Mouse (Mus musculus) embryo, embryonic 9.5 days (tissue): ENCODE results near the gene Tlx3.

Experiments used
- DNase-seq: peaks from one replicate; pipeline ENCODE4 v3.0.0-alpha.2; 2017; ENCODE audit errors: extremely low spot score

Tlx3 gene

DNA sequence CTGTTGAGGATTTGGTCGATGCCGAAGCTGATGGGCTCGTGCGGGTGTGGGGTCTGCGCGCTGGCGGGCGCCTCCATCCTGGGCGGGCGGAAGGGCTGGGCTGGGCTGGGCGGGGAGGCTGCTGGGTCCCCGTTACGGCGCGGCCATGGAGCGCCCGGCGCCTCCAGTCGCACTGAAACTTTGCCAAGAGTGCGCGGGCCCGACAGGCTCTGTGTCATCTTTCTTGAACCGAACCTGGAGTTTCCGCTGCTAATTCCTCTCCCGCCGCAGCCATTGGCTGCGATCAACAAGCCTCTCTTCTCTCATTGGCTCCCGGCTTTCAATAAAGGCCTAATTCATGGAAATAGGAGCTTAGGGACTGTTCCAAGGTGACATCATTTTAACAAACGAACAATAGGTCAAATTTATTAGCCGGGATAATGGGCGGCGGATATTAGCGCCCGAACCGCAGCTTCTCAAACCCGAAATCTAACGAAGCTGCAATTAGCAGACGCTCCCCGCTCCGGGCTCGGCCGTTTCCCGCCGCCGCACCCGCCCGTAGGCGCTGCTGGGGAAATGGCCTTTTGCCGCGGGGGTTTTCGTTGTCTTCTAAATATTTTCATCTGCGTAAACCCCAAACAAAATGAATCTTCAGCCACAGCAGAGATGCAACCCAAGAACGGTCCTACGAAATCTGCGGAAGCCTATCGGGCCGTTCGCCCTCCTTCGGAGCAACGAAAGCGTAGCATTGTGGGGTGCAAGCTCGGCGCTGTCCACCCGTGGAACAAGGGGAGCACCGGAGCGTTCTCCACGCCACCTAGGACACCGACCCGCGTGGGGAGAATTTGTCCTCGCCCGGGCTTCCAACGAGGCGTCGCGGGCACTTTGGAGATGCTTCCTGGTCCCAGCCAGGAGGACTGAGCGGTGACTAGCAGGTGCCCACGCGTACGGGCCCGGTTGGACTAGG is at the start of gene Tlx3:
Gene Tlx3 (minus strand): TSS at position 207 of the 946 bp plus-strand sequence.
- peak; percentile 72 for DNase-seq

DNA sequence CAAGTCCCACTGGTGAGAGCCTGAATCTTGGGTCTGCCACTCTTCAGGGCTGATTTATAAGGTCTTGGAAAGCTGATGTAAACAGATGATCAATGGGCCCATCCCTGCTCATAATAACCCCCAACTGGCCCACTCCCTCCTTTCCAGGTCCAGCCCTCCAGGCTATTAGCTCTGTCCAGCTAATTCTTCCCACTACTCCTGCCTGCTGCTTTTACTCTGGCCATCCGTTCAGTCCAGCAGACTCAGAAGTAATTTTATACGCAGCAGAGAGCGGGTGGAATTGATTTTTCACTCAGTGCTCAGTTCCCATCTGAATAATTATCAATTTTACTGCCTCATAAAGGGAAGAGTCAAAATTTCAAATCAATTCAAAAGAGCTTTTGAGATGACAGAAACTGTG is 36.9 kb upstream of the Tlx3 start:
- no peak for DNase-seq

DNA sequence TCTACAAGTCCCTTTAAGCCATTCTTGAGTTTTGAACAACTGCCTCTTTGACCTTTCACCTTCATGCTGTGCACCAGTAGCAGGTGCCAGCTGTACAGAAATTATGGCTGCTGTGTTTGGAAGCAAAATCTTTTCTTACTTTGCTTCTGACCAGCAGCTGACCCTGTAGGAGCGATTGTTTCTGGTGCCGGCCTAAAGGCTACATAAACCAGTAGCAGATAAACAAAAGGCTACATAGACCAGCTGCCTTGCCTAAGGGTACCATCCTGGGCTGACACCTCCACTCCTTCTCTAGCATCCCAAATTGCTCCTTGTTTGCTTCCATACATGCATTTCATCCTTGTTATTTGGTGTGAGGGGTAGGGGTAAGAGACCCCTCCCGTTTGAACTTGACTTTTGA is 30.7 kb upstream of the Tlx3 start:
- no peak for DNase-seq

DNA sequence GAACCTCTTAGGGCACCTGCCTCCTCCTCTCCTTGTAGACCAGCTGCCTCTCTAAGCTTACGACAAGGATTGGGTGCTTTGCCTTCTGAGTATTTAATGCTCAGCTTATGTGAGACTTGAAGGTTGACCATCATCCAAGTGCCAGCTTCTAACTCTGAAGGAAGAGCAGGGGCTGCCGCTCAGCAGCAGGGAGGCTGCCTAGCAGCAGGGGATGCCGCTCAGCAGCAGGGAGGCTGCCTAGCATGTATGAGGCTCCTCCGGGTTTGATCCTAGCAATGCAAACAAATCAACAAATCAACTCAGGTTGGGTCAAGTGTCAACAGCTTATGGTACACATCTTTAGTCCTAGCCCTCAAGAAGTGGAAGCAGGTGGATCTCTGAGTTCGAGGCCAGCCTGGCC is 28.7 kb upstream of the Tlx3 start:
- no peak for DNase-seq

DNA sequence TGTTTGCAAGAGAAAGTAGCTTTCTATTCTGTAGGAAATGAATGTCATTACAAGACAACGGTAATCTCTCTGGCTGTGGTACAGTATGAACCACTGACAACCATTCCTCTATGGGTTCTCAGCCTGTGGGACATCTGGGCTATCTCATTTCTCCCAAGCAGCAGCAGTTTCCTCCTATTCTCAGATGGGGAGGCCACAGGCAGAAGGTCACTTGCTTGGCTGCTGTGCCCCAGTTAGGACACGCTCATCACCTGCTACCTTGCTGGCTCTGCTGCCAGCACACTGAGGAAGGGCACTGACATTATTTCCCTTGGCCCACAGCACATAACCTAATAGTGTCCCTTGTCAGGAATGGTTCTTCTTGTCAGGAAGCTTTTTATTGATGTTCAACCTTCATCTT is 24.8 kb upstream of the Tlx3 start:
- no peak for DNase-seq

DNA sequence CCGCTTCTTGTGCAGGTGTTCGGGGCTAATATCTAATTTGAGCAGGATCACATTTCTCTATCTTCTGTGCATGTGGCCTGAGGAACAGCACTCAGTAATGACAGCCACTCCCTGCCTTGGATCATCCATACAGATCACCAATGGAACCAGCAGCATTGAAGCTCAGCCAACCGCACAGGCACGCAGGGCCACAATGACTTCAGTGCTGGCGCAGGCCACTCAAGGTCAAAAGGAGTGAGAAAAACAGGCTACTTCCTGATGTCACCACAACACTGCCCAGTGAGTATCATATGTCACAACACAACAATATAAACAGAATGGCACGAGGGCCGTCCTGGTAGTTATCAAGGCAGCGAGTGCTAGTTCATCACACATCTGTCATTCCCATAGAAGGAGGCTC is 23.1 kb upstream of the Tlx3 start:
- DNase-seq = no peak

DNA sequence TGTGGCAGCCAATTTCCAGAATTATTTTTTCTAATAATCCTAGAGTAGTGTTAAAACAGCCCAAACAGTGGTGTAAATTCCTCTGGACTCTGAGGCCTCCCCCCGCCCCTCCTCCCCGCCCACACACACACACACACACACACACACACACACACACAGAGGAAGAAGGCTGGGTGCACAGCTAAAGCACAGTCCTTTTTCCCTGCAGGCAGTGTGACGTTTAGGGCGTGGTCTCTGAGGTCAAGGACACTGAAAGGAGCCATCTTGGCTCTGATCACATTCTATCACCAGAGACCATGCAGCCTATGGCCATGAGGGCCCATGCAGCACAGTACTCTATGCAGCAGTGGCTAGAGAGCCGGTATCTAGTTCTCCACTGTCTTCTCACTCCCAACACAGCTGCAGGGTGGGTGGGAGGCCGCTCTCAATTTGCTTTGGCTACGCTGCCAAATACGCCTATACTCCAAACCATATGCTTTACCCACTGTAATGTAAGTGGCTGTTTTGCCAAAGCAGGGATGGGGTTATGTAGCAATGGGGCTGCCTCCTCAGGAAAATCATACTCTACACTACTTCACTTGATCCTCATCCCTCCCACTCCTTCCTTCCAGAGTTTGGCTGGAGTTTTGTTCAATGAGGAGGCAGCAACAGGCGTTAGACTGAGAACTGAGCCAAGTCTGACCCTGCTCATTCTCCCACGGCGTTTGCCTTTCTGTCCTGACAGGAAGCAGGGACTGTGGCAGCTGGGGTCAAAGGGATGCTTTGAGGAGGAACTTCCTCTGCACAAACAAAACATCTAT is 18.4 kb upstream of the Tlx3 start:
- no peak for DNase-seq

DNA sequence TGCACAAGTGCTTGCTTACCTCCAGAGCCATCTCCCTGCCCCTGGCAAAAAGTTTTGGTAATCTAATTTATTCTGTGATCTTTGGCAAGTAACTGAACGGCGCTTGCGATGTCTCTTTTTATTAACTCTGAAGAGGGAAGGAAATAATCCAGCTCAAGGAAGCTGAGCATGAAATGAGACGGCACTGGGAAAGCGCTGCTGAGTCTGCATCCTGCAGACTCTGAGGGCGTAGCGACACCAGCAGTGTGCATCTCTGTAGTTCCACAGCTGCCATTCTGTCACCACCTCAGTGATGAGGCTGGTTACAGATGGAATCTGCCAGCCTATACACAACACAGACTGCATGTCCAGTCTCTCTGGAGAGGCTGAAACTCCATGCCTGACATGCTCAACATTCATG is 17.4 kb upstream of the Tlx3 start:
- no peak for DNase-seq

DNA sequence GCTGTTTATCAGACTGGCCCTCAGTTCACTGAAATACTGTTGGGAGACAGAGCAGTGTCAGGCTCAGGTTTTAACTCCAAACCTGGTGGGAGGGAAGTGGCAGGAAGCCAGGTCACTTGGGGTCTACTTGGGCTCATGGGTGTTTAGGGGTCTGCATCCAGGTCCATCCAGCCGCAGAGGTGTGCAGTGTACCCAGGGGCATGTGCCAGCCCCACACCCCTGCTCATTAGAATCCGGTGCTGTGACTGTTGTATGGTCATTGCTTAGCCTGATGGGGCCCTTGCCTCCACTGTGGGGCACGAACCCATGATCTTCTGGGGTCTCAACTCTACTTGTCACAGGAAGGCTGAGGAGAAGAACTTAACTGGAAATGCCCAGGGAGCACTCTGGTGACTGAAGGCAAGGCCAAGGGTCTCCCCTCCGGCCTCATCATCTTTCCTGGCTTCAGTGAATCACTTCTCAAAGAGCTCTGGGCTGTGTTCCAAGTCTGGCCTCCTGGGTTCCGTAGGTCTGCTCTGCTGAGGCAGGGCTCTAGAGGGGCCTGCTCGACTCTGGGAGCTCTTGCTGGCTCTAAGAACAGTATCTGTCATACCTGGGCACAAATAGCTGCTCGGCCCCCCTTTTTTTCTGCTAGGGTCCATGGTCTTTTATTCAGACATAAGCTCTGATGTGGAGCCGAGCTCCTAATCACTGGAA is 14.1 kb upstream of the Tlx3 start:
- DNase-seq = no peak

DNA sequence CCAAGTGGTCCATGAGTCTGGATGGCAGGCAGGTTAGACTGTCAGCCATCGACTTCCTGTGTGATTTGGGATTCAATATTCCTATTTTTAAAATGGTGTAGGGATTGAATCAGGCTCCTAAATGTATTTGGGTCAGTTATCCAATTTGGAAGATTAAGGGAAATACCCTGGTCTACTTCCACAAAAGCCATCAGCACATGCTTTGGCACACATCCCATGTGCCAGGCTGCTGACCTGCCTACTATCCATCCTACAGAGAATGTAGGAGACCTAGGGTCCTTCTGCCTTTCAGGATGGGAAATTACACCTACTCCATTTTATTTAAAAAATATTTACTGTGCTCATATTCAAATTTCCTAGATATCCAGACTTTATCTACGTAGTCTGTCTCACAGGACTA is 4.0 kb upstream of the Tlx3 start:
- no peak for DNase-seq

DNA sequence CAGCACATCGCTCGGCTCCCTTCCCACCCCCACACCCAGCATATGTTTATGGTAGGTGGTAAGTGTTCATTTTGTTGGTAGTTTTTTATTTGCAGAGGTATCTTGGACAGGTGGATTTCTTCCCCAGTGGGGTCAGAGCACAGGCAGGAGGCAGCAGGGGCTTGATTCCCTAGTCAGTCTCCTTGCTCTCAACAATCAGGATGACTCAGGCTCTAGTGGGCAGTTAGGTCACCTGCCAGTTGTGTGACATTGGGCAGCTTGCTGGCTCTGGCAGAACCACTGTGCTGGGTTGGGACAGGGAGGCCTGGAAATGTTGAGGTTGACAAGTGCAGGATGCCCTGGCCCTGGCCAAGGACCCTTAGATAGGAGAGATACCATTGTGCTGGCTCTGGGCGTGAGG is 1.6 kb upstream of the Tlx3 start:
- peak; percentile 42 for DNase-seq

DNA sequence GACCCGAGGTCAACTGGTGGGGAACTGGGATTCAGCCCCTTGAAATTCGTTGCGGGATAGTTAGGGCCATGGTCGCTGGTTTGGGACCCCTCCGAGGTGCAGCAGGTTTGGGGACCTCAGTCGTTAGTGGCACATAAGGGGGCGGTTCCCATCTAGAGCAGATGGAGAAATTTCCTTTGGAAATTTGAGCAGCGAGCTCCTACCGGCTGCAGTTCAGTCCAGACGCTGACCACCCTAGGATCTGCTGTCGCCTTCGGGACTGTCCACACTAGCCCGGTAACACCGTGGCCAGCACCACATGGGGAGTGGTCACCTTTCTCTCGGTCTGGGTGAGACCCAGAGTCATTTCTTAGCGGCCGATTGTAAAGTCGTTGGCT is 928 bp upstream of the Tlx3 start:
- peak; percentile 41 for DNase-seq

DNA sequence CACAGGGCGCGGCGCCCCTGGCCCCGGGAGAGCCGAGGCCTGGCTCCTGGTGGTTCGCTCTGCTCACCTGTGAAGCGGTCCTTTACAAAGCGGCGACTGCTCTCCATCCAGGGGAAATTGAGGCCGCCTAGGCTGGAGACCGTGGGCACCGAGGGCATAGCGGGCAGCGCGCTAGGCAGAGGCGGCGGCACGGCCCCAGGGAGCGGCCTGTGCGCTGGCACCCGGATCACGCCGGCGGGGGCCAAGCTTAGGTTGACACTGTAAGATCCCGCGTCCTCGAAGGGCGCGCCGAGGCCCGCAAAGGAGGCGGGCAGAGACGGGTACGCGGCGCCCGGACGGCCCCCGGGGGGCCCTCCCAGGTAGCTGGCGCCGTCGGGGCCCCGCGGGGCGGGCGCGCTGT is 417 bp downstream of the Tlx3 start:
- peak; percentile 43 for DNase-seq

DNA sequence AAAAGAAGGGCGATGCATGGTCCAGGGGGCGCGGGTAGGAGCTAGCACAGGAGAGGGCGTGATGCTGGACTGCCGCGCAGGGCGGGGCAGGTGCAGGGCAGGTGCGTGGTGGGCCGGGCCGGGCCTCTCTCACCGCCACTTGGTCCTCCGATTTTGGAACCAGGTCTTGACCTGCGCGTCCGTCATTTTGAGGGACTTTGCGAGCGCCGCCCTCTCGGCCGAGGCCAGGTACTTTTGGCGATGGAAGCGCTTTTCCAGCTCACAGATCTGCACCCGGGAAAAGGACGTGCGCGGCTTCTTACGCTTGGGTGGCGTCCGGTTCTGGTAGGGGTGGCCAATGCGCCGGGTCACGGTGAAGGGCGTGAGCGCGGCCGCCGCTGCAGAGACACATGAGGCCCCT is 1.1 kb downstream of the Tlx3 start:
- peak; percentile 31 for DNase-seq

DNA sequence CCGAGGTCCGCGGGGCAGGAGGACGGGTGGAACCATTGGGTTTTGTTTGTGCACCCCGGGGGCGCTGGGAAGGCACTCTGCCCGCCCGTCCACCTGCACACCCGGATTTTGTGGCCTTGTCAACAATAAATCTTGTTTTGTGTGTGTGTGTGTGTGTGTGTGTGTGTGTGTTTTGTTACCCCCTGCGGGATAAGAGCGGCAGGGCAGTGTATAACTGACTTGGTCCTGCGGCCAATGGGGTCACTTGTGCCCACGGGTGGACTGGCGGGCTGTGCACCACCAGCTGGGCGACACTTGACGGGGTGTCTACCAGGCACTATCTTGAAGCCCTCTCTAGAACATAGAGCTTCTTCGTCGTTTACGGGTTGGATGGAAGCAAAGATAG is 1.8 kb downstream of the Tlx3 start:
- DNase-seq = no peak

DNA sequence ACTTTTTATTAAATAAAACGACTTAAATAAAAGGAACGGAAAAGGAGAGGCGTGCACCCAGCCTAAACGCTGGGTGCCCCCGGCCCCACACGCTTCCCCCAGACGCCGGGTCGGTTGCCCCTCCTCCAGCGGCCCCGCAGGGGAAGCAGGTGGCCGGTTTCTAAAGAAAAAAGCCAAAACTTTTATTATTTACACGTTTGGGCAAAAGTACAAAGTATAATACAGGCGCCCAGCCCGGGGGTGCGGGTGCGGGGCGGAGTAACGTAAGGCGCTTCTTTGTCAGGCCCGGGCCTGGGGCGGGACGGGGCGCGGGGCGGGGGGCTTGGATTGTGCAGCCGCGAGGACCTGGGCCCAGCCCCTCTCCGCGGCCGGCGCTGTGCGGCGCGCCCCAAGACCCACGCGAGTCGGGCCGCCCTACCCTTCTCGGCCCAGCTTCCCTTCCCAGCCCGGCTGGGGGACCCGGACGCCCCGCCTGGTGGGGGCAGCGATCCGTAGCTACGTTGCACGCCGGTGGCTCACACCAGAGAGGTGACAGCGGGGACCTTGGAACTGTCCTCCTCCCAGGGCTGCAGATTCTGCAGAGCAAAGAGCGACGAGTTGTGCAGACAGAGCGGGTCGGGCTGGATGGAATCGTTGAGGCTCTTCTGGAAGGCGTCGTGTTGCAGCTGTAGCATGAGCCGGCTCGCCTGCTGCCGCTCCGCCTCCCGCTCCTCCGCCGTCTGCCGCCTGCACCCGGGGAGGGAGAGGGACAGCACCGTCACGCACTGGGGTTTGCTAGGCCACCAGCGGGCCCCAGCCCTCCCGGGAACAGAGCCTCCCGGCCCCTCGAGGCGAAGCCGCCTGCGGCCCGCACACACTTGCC is 2.4 kb downstream of the Tlx3 start:
- peak; percentile 72 for DNase-seq

DNA sequence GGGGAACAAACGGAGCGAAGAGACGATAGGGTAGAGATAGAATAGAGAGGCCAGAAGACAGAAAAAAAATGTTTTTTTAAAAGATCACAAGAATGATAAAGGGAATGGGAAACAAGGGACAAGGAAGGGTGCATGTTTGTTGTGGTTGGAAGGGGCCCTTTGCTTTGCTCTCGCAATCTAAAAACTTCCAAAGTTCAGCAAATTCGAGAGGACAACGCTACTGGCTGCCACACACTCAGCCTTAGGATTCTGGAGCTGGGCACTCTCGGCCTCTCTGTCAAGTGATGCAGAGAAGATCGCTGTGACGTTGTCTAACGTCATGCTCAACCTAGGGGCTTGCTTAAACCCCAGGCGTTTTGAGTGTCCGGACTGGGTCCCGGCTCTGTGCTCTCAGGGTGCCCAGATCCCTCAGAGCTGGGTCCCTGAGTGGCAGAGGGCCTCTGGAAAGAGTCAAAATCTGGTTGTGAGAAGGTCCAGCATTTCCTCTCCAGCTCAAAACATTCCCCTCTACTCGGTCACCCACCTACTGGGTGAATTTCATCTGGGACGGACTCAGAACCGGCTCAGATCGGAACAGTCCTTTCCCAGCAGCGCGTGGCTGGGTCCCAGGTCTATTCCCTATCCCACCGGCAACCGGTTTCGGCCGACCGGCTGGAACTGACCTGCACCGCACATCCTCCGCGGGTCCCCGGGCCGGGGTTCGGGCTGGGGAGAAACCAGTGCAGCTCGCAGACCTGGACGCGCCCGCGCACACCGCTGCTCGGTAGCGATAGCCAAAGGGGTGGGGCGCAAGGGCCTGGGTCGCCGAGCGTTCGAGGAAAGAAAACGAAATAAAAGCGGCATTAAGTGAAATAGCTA is 3.3 kb downstream of the Tlx3 start:
- DNase-seq = peak; percentile 67

DNA sequence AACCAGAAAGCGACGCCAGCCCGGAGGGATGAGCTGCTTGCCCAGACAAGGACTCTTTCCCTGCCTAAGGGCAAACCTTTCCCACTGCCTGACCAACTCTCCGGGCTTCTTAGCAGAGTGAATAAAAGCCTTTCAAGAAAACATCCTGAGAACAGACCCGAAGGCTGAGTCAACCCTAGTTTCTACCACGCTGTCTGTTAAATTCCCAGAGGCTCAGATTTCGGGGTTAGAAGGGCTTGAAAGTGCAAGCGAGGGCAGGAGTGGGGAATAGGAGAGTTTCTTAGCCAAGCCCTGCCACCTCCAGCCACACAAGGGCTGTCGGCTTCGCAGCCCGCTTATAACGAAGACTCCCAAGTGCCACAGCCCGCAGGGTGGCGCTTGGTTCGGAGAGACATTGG is 4.3 kb downstream of the Tlx3 start:
- DNase-seq = peak; percentile 53

DNA sequence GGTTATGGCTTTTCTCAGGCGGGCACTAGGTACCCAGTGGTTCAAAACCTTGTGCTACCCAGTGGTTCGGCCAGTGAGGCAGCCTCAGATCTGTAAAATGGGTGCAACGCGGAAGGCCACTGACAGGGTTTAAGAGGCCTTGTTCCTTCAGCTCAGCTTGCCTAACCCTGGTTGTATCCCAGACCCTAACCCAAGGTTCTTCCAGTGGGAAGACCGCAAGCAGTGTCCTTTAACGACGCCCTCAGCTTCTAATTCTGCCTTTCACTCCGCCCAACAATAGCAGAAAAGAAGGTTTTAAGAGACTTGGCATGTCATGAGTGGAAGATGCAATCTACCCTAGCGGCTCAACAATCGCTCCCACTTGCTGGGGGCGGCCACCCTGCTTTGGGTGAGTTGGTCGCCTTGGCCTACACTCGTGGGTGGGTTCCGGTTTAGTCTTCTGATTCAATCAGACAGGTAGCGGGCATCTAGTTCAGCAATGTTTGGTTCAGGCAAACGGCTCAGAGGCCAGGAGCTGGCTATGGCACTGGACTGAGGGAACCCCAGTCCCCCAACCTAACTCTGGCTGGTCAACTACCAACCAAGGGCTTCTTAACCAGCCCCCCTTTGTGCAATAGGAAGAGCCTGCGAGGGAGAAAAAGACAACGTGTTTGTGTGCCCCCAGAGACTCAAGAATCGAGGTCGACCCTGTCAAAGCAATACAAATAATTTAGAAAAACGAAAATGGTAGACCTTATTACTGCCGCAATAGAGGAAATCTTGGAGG is 4.9 kb downstream of the Tlx3 start:
- no peak for DNase-seq

DNA sequence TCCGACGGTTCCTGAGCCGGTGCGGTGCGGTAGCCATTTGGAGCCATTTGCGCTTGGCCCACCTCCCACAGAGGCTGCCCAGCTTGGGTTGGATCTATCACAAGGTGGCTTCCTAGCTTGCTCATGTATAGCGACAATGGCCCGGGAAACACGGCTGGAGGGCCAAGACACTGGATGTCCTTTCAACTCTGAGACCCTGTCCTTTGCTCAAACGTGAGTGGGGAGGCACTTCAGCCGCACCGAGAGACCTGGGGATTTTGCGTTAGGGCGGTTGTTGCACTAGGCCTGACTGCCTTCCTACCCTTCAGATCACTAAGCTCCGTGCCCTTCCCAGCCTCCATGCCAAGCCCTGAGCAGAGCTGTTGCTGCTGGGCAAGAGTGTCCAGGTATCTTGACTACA is 5.7 kb downstream of the Tlx3 start:
- peak; percentile 17 for DNase-seq
